Mouse (Mus musculus): Measurements from ENCODE around the gene 4930407I10Rik.

- TF ChIP-seq CTCF (IDR thresholded peaks at IDR 0.05; ENCODE audit: control insufficient read depth, insufficient read depth, insufficient read length), result no peak
- no peak for TF ChIP-seq MYOG (IDR thresholded peaks at IDR 0.05; ENCODE audit: control insufficient read depth, extremely low read depth, insufficient read length)
- no peak for TF ChIP-seq MAX (IDR thresholded peaks at IDR 0.05)
- no peak for TF ChIP-seq MYOD1 (IDR thresholded peaks at IDR 0.05; ENCODE audit: control insufficient read depth, insufficient read length, low read depth)
- TF ChIP-seq USF1 (IDR thresholded peaks at IDR 0.05; ENCODE audit: low read depth), result no peak
These were observed 10.9 kb downstream of the 4930407I10Rik start, which contains the start of gene Mei1 for GRCm38 (mm10) chr15:82069898-82070297.
